Mouse (Mus musculus) brain, embryonic 14.5 days (tissue): Measurements from ENCODE around the gene Mfsd4b4.

ENCODE experiments used
- CTCF ChIP-seq: fragments of 200-500 bp; IDR thresholded peaks from 2 replicates; pipeline ENCODE4 v1.5.1; 2012; ENCODE audit warnings: inconsistent platforms, mild to moderate bottlenecking, moderate library complexity, borderline replicate concordance; ENCODE audit not compliant: insufficient read depth, insufficient read length; ENCODE audit errors: extremely low read depth
- POLR2A ChIP-seq: fragments of 200-500 bp; IDR thresholded peaks from 2 replicates; pipeline ENCODE4 v1.6.1; 2012; ENCODE audit warnings: mild to moderate bottlenecking, inconsistent platforms, borderline replicate concordance; ENCODE audit not compliant: poor library complexity, insufficient read depth, insufficient read length, severe bottlenecking; ENCODE audit errors: extremely low read depth

GRCm38 (mm10) chr10:39904191-39904590, 5.2 kb upstream of the Mfsd4b4 start:
- TF ChIP-seq POLR2A (no peak), CTCF (no peak)
